Mouse (Mus musculus) adrenal gland (tissue): Measurements from ENCODE around the gene Prl.
"Not testable (repeated sequence)": the region's sequence is repeated elsewhere in the genome, so short reads cannot be mapped to it uniquely, and the experiment has no call there.

ENCODE experiments used
- intact Hi-C: fragments of 180-260 bp; cut with DNase I; formaldehyde crosslinking; loops from one replicate; pipeline ENCODE4 v1.15.1; 2025
- long read RNA-seq, 2 experiments: library from polyadenylated mRNA; unstranded; transcript quantifications; one replicate each; pipeline ENCODE4 v2.0.0; 2020; ENCODE audit warnings: borderline replicate concordance in 1 of 2; ENCODE audit not compliant: insufficient replicate concordance in 1 of 2

The Prl gene
- long read RNA-seq, experiment 1 = 0 reads
- long read RNA-seq, experiment 2 = 0 reads

GRCm38 (mm10) chr13:27057270-27057669 is at the start of gene Prl:
TSS of gene Prl (plus strand) at chr13:27057570.
- intact Hi-C loops = no loop called here

- intact Hi-C loops = no loop called here
Observed at GRCm38 (mm10) chr13:27026614-27027013, 30.8 kb upstream of the Prl start.

GRCm38 (mm10) chr13:27027376-27027775 is 30.0 kb upstream of the Prl start:
- intact Hi-C loops = no loop called here

GRCm38 (mm10) chr13:27028501-27029240 is 28.7 kb upstream of the Prl start:
- intact Hi-C loops = no loop called here

GRCm38 (mm10) chr13:27031101-27031852 is 26.1 kb upstream of the Prl start:
- intact Hi-C loops = no loop called here

- intact Hi-C loops = no loop called here
Observed at GRCm38 (mm10) chr13:27031853-27032240, 25.5 kb upstream of the Prl start.

GRCm38 (mm10) chr13:27032998-27033397 is 24.4 kb upstream of the Prl start:
- intact Hi-C loops = no loop called here

GRCm38 (mm10) chr13:27042185-27042584 is 15.2 kb upstream of the Prl start:
- intact Hi-C loops = no loop called here

- intact Hi-C loops = no loop called here
Observed at GRCm38 (mm10) chr13:27043326-27043725, 14.0 kb upstream of the Prl start.

- intact Hi-C loops = no loop called here
Observed at GRCm38 (mm10) chr13:27059177-27059576, 1.8 kb downstream of the Prl start.

GRCm38 (mm10) chr13:27093890-27094289 is 36.5 kb downstream of the Prl start, which contains the start of gene Prl3d1:
TSS of gene Prl3d1 (plus strand) at chr13:27094190.
- intact Hi-C loops = not testable (repeated sequence)
